Mouse (Mus musculus): ENCODE results near the gene Gm28053. TPM values are rescaled to one million over a fixed set of nuclear protein-coding genes. Genes with fewer than 3 reads are reported as not detected.

Gm28053 gene
- not detected in 2 replicates for polyA plus RNA-seq (2014; fragmentation: Nextera tagmentation; extraction: Ambion mirVana)

DNA sequence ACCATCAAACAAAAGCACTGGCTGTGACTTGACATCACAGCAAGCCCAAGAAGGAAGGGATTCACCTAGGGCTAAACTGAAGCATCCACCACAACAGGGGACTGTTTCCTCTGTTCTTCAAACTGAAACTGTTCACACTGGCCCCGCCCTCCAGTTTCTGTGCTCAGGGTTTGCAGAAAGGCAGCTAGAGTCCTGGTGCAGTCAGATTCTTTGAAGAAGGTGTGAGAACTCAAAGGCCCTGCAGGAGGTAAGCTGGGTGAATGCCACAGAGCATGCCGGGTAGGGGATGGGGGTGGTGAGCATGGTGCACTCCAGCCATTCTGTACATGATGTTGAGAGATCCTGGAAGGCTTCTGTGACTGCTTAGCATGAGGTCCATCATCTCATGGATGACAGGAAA lies at the start of gene Gm28053, which contains the start of gene Gimap7:
Gene Gm28053 (plus strand): TSS at position 153 of the 400 bp plus-strand sequence.
Gene Gimap7 (plus strand): TSS at position 167 of the 400 bp plus-strand sequence.
- Histone ChIP-seq H3K27ac (ENCODE audit: low read depth, low read length) (no peak within 1 kb of the TSS), H3K36me3 (ENCODE audit: control insufficient read depth, insufficient read depth, low read length) (no peaks in the 10 kb centered on the region), H3K4me3 (ENCODE audit: low read depth, low read length) (no peak within 1 kb of the TSS), H3K9ac (replicated peaks; ENCODE audit: low read depth, low read length) (no peak within 1 kb of the TSS), H3K4me2 (ENCODE audit: low read depth, low read length) (no peak within 1 kb of the TSS), H3K27me3 (ENCODE audit: control insufficient read depth, insufficient read depth, low read length) (no peaks in the 10 kb centered on the region), H3K4me1 (ENCODE audit: control insufficient read depth, insufficient read depth, low read length) (no peaks in the 10 kb centered on the region), H3K9me3 (ENCODE audit: control insufficient read depth, low read length) (no peaks in the 10 kb centered on the region)
- ATAC-seq (ENCODE audit: low read depth) = no peak
- 58% methylated on average over 2 of the region's 2 CpGs for WGBS

DNA sequence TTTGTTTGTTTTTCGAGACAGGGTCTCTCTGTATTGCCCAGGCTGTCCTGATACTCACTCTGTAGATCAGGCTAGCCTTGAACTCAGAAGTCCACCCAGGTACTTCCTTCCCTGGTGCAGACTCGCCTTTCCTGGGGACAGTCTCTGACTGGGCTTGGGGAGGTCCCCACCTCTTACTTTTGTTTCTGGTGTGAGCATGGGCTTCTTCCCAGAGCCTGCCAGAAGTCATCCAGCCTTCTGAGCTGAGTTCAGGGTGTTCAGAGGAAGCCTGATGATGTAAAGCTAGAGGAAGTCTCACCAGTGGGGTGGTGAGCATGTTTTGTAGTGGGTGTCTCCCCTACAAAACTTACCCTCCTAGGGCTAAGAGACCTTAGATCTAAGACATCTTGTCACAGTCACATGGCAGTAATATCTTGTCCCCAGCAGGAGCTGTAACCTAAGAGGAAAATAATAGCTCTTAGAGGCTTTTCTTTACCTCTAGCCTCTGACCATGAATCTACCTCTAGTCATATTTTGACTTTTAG lies 48.9 kb upstream of the Gm28053 start:
- no peaks in the 10 kb centered on the region for H3K4me1 ChIP-seq (ENCODE audit: control insufficient read depth, insufficient read depth, low read length)
- no peaks in the 10 kb centered on the region for H3K36me3 ChIP-seq (ENCODE audit: control insufficient read depth, insufficient read depth, low read length)
- H3K9ac ChIP-seq (replicated peaks; ENCODE audit: low read depth, low read length) = no peak overlapping the region
- WGBS = 73% methylated on average over 2 of the region's 2 CpGs
- no peaks in the 10 kb centered on the region for H3K9me3 ChIP-seq (ENCODE audit: control insufficient read depth, low read length)
- no peak overlapping the region for H3K4me2 ChIP-seq (ENCODE audit: low read depth, low read length)
- H3K4me3 ChIP-seq (ENCODE audit: low read depth, low read length) = no peak overlapping the region
- H3K27ac ChIP-seq (ENCODE audit: low read depth, low read length) = no peak overlapping the region
- H3K27me3 ChIP-seq (ENCODE audit: control insufficient read depth, insufficient read depth, low read length) = no peaks in the 10 kb centered on the region
- ATAC-seq (ENCODE audit: low read depth) = no peak

DNA sequence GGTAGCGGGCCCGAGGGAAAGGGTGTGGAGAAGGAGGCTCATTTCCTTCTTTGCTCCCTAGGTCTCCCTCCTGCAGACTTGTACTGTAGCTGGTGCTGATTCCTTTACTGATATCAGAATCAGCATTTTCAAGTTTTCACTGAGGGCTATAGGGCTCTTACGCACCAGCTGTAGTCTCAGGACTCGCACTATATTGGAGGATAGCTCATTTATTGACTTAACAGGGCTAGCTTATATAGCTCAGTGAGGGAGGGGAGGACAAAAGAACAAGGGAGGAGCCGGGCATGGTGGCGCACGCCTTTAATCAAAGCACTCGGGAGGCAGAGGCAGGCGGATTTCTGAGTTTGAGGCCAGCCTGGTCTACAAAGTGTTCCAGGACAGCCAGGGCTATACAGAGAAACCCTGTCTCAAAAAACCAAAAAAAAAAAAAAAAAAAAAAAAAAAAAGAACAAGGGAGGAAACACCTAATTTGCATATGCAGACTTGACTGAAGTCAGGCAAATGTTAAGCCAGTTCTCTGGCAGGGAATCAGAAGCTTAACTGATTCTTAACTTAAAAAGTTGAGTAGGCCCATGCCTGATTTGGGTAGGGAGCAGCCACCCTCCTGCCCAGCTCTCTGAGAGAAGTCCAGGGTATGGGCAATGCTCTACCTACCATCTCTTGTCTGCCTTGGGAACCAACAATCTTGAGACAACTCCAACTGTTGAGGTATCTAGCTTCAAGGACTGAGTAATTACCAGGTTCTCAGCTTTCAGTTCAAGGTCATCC lies 43.9 kb upstream of the Gm28053 start:
- Histone ChIP-seq H3K4me3 (ENCODE audit: low read depth, low read length) (no peak overlapping the region), H3K4me2 (ENCODE audit: low read depth, low read length) (no peak overlapping the region), H3K27ac (ENCODE audit: low read depth, low read length) (no peak overlapping the region), H3K9ac (replicated peaks; ENCODE audit: low read depth, low read length) (no peak overlapping the region), H3K27me3 (ENCODE audit: control insufficient read depth, insufficient read depth, low read length) (no peaks in the 10 kb centered on the region), H3K4me1 (ENCODE audit: control insufficient read depth, insufficient read depth, low read length) (no peaks in the 10 kb centered on the region), H3K9me3 (ENCODE audit: control insufficient read depth, low read length) (no peaks in the 10 kb centered on the region), H3K36me3 (ENCODE audit: control insufficient read depth, insufficient read depth, low read length) (no peaks in the 10 kb centered on the region)
- WGBS = 95% methylated on average over 9 of the region's 9 CpGs
- no peak for ATAC-seq (ENCODE audit: low read depth)

DNA sequence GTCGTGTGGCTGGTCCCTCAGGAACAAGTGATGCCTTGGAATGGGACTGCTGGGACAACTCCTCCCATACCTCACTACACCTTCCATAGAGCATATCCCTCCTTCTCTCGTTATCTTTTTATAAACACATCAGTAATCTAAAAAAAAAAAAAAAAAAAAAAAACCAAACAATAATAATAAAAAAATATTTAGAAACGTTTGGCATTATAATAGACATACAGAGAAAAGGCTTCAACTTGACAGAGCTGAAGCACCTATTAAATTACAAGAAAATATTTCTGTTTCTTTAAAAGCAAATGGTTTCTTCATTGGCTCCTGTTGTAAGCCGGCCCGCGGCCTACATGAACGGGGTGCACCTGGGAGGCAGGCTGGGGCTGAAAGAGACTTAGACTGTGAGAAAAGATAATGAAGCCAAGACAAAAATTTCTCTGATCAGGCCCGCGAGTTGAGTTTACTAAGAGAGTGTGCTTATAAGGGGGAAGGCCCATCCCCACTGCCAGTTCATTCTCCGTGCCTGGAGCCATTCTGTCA lies 42.9 kb upstream of the Gm28053 start:
- Histone ChIP-seq H3K4me2 (ENCODE audit: low read depth, low read length) (no peak overlapping the region), H3K9ac (replicated peaks; ENCODE audit: low read depth, low read length) (no peak overlapping the region), H3K27me3 (ENCODE audit: control insufficient read depth, insufficient read depth, low read length) (no peaks in the 10 kb centered on the region), H3K4me1 (ENCODE audit: control insufficient read depth, insufficient read depth, low read length) (no peaks in the 10 kb centered on the region), H3K9me3 (ENCODE audit: control insufficient read depth, low read length) (no peaks in the 10 kb centered on the region), H3K27ac (ENCODE audit: low read depth, low read length) (no peak overlapping the region), H3K4me3 (ENCODE audit: low read depth, low read length) (no peak overlapping the region), H3K36me3 (ENCODE audit: control insufficient read depth, insufficient read depth, low read length) (no peaks in the 10 kb centered on the region)
- 56% methylated on average over 10 of the region's 10 CpGs for whole genome bisulfite sequencing
- no peak for ATAC-seq (ENCODE audit: low read depth)

DNA sequence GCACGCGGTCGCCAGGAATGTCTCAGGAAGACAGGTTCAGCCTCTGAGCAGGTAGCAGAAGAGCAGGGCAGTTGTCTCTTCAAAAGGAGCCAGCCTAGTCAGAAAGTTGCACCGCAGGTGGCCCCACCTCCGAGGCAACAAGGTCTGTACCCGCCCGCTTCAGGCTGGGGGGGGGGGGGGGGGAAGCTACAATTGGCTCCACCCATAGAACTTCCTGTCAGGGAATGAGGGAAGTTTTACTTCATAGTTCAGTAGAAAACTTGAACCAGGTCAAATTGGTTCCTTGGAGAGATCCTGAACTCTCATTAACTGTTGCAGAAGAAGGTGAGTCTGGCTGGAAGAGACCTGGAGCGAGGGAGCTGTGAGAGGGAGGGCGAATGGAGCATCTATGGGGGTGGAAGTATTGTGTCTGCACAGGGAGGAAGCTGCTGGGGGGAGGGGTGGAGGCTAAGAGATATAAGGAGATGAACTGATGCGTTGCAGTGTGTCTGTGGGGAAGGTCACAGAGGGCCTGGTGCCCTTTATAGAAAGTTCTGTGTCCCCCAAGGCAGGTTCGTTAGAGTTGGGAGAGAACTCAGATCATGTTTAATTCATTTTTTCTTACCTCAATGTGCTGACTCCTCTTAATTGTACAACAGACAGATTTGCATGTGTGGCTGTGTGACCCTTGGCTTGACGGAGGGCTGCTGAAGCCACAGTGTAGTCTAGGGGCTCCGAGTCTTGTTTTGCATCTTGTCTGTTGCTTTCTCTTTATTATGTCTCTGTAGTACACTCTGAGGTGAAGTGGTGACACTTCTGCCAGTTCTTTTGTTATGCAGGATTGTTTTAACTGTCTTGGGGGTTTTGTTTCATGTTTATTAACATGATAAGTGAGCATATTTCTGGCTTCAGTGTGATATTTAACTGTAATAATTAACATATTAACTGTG lies 42.2 kb upstream of the Gm28053 start, which contains the start of gene Gimap9:
Gene Gimap9 (plus strand): TSS at position 199 of the 929 bp plus-strand sequence.
- Histone ChIP-seq H3K27ac (ENCODE audit: low read depth, low read length) (no peak within 1 kb of the TSS), H3K36me3 (ENCODE audit: control insufficient read depth, insufficient read depth, low read length) (no peaks in the 10 kb centered on the region), H3K4me1 (ENCODE audit: control insufficient read depth, insufficient read depth, low read length) (no peaks in the 10 kb centered on the region), H3K4me3 (ENCODE audit: low read depth, low read length) (no peak within 1 kb of the TSS), H3K4me2 (ENCODE audit: low read depth, low read length) (peak within 1 kb of the TSS; percentile 8; the same call in 1 of the 2 replicates), H3K9me3 (ENCODE audit: control insufficient read depth, low read length) (no peaks in the 10 kb centered on the region), H3K9ac (replicated peaks; ENCODE audit: low read depth, low read length) (no peak within 1 kb of the TSS), H3K27me3 (ENCODE audit: control insufficient read depth, insufficient read depth, low read length) (no peaks in the 10 kb centered on the region)
- ATAC-seq (ENCODE audit: low read depth) = no peak
- WGBS = 37% methylated on average over 13 of the region's 13 CpGs

DNA sequence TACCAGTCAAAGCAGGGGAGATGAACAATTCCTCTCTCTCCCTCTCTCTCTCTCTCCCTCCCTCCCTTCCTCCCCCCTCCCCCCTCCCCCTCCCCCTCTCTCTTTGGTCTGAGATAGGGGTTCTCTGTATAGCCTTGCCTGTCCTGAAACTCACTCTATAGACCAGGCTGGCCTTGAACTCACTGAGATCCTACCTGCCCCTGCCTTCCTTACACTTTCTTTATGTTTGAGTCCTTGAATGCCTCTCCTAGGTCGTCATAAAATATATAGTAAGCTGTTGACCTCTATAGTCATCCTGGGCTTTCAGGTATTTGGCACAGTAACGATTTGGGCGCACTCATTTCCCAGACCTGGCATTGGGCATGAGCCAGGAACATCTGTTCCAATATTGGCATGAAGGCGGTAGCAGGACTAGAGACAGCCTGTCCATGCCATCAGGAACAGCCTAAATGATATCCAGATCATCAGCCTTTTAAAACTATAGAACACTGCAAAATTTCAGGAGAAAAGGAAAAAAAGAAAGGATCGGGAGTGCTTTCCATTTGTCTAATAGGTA lies 41.5 kb upstream of the Gm28053 start:
- Histone ChIP-seq H3K27me3 (ENCODE audit: control insufficient read depth, insufficient read depth, low read length) (no peaks in the 10 kb centered on the region), H3K9ac (replicated peaks; ENCODE audit: low read depth, low read length) (no peak overlapping the region), H3K36me3 (ENCODE audit: control insufficient read depth, insufficient read depth, low read length) (no peaks in the 10 kb centered on the region), H3K9me3 (ENCODE audit: control insufficient read depth, low read length) (no peaks in the 10 kb centered on the region), H3K4me2 (ENCODE audit: low read depth, low read length) (no peak overlapping the region), H3K4me3 (ENCODE audit: low read depth, low read length) (no peak overlapping the region), H3K27ac (ENCODE audit: low read depth, low read length) (no peak overlapping the region), H3K4me1 (ENCODE audit: control insufficient read depth, insufficient read depth, low read length) (no peaks in the 10 kb centered on the region)
- ATAC-seq (ENCODE audit: low read depth) = no peak
- WGBS = 84% methylated on average over 5 of the region's 5 CpGs

DNA sequence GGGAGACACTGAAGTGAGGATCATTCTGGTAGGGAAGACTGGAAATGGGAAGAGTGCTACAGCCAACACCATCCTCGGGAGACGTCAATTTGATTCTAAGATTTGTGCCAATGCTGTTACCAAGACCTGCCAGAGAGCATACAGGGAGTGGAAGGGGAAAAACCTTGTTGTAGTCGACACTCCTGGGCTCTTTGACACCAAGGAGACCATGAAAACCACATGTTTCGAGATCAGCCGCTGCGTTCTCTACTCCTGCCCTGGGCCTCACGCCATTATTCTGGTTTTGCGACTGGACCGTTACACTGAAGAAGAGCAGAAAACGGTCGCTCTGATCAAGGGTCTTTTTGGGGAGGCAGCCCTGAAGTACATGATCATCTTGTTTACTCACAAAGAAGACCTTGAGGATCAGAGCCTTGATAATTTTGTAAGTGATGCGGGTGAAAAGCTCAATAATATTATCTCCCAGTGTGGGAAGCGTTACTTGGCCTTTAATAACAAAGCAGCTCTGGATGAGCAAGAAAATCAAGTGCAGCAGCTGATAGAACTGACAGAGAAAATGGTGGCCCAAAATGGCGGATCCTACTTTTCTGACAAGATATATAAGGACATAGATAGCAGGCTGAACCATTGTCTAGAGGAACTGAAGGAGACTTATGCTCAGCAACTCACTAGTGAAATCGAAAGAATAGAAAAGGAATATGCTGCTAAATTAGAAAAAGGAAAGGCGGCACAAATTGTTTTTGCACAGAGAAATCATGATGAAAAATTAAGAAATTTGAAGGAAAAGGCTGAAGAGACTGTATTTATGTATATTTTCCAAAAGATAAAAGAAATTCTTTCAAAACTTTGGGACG lies 40.7 kb upstream of the Gm28053 start:
- Histone ChIP-seq H3K4me3 (ENCODE audit: low read depth, low read length) (no peak overlapping the region), H3K9ac (replicated peaks; ENCODE audit: low read depth, low read length) (no peak overlapping the region), H3K27me3 (ENCODE audit: control insufficient read depth, insufficient read depth, low read length) (no peaks in the 10 kb centered on the region), H3K4me2 (ENCODE audit: low read depth, low read length) (no peak overlapping the region), H3K4me1 (ENCODE audit: control insufficient read depth, insufficient read depth, low read length) (no peaks in the 10 kb centered on the region), H3K36me3 (ENCODE audit: control insufficient read depth, insufficient read depth, low read length) (no peaks in the 10 kb centered on the region), H3K27ac (ENCODE audit: low read depth, low read length) (no peak overlapping the region), H3K9me3 (ENCODE audit: control insufficient read depth, low read length) (no peaks in the 10 kb centered on the region)
- no peak for ATAC-seq (ENCODE audit: low read depth)
- WGBS = 92% methylated on average over 17 of the region's 17 CpGs

DNA sequence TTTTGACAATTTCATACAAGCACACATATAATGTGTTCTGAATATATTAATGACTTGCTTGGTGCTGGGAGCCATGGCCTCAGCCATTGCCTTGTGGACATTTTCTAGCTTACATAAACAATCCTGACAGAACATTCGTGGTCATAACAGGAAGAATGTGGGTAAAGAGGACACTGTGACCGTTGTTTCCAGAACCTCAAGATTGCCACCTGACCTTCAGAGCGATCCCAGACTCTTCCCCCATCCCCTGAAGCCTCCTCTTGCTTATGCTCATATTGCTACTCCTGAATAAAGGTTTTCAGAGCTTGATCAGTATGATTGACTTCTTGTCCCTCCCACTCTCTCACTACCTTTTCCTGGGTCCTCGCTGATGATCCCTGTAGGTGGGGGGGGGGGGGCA lies 40.0 kb upstream of the Gm28053 start:
- Histone ChIP-seq H3K9ac (replicated peaks; ENCODE audit: low read depth, low read length) (no peak overlapping the region), H3K4me1 (ENCODE audit: control insufficient read depth, insufficient read depth, low read length) (no peaks in the 10 kb centered on the region), H3K4me2 (ENCODE audit: low read depth, low read length) (no peak overlapping the region), H3K4me3 (ENCODE audit: low read depth, low read length) (no peak overlapping the region), H3K36me3 (ENCODE audit: control insufficient read depth, insufficient read depth, low read length) (no peaks in the 10 kb centered on the region), H3K27ac (ENCODE audit: low read depth, low read length) (no peak overlapping the region), H3K9me3 (ENCODE audit: control insufficient read depth, low read length) (no peaks in the 10 kb centered on the region), H3K27me3 (ENCODE audit: control insufficient read depth, insufficient read depth, low read length) (no peaks in the 10 kb centered on the region)
- no peak for ATAC-seq (ENCODE audit: low read depth)
- 88% methylated on average over 4 of the region's 4 CpGs for WGBS
